Mouse (Mus musculus) ZHBTc4 (cell line): ENCODE measurements at regions not wholly inside any gene's neighbourhood (a gene's known extent, or its start where the extent isn't known, plus 50 kb on each side); places are given as distances from the start of the nearest gene placed in this dataset.

Experiments used
- DNase-seq: peaks from one replicate; pipeline ENCODE4 v3.0.0-alpha.2; 2011; ENCODE audit warnings: low read depth, low spot score

DNA sequence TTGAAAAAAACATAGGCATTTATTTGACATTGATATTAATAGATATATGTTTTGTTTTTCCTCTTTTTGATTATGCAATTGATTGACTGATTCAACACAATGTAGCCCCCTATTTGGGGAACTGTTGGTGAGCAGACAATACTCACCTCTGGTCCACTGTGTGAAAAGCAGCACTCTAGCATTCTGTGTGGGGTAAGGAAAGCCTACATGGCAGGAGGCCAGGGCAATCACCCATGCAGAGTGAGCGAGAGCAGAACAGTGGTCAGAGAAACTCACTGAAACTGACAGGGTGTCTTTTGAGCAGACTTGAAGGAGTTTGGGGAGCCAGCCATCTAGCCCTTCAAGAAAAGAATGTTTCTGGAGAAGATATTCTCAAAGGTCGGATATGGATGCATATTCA is 73.2 kb upstream of the Azi2 start:
- no peak for DNase-seq

DNA sequence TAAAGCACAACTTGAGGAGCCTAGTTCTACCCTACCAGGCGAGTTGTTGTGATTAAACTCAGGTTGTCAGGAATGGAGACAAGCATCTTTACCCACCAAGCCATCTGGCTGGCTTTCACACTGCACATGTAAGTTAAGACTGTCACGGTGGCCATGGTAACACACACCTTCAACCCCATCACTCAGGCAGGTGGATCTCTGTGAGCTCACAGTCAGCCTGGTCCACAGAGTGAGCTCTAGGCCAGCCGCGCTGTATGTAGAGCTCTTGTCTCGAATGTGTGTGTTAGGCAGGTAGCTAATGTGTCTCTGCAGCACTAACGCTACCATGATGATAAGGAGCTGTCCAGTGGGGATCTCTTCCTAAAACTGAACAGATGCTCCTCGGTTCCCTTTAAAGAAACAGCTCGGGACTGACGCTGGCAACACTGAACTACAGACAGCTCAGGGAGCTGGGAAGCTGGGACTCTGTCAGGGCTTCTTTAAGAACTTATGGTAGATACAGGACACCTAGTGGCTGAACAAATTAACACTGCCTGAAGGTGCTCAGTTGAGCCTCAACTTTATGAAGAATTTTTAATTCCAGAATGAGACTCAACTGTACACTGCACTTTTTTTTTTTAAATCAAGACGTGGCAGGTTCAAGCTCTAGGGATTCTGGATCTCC is 73.8 kb upstream of the Azi2 start:
- no peak for DNase-seq

DNA sequence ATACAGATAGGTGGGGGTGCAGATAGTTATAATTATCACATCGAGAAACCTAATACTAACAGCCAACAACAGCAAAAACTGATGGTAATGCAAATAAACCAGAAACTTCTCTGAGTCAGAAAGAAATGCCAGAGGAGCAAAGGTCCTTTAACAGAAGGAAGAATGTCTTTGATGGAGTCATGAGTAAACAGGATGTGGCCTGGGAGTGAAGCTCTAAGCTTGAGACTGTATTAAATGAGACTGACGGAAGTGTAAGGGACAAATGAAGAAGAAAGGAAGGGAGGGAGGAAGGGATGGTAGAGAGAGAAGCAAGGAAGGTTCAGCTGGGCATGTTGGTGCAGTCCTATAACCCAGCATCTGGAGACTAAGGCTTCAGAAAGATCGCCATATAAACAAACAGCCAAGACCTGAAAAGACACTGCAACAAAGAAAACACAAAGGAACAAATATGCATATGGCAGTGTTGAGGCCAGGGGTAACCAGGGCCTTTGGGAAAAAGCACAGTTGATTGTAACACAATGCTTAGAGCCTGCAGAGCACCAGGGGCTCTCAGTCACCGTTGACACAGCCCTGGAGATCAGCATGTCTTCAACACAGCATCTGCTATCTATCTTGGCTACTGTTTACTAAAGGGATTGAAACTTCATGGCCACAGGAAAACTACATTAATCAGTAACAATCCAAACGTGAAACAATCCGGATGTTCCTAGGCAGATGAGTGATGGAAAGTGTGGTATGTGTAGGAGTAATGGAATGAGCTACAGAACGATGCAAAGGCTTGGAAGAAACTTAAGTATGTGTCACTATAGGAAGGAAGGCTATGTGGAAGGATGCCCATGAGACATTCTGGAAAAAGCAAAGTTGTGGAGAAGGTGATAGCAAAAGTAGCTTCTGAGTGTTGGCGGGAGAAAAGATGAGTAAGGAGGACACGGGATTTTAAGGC is 77.9 kb upstream of the Azi2 start:
- no peak for DNase-seq

DNA sequence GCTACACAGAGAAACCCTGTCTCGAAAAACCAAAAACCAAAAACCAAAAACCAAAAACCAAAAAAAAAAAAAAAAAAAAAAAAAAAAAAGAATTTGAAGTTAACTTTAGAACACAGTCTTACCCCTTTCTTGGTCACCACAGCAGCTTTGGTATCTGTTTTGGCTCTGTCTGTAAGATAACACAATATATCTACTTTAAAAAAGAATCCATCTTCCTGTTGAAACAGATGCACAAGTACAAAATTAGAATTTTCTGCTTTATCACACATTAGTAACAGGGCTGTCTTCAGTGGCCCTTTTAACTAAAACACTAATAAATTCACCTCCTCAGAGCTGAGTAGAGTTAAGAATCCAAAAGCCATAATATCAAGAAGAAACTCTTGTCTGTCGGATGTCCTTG is 80.5 kb upstream of the Azi2 start:
- no peak for DNase-seq

DNA sequence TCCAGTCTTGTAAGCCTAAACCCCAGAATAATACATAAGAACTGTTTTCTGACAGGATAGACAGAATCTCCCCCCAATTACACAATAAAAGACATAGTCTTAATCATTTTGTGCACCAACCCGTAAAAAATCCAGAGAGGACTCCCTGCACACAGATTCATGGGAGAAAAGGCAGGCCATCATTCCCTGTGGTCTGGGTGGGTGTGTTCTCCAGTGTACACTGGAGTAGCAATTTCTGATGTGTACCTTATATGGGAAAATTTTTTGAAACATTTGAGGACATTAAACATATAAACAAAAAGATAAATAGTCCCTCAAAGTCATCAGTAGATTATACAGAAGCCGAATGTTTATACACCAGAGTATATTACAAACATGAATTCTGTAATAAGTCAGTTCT is 83.1 kb upstream of the Azi2 start:
- no peak for DNase-seq

DNA sequence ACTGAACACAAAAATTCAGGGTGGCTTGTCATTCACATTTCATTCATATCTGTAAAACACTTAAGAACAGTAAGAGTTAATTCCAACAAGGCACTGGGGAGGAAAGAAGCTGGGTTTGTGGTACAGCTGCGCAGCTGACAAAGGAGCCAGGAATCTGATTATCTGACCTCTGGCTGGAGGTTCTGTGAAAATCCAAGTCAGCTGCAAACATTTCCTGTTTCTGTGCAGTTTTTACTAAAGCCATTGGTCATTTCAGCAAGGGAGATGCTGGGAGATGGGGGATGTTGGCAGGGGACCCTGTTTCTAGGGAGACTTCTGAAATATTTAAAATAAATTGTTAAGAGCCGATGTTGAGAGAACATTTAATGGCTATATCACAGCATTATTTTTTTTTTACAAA is 83.6 kb upstream of the Azi2 start:
- no peak for DNase-seq

DNA sequence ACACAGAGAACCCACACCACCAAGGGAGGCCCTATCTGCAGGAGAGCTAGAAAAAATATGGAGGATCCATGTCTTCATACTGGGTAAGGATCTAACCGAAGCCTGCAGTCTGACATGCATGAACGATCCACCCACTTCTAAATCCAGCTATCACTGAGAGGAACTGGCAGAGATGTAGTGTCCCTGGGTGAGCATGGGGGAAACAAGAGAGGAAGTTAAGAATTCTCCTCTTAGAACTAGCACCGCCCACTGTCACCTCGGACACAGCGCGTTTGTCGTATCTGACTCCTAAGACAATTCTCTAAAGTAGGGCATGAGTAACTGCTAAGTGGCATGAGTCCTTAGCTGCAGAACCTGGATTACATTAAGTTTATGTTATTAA is 112.8 kb upstream of the Azi2 start:
- DNase-seq: no peak

DNA sequence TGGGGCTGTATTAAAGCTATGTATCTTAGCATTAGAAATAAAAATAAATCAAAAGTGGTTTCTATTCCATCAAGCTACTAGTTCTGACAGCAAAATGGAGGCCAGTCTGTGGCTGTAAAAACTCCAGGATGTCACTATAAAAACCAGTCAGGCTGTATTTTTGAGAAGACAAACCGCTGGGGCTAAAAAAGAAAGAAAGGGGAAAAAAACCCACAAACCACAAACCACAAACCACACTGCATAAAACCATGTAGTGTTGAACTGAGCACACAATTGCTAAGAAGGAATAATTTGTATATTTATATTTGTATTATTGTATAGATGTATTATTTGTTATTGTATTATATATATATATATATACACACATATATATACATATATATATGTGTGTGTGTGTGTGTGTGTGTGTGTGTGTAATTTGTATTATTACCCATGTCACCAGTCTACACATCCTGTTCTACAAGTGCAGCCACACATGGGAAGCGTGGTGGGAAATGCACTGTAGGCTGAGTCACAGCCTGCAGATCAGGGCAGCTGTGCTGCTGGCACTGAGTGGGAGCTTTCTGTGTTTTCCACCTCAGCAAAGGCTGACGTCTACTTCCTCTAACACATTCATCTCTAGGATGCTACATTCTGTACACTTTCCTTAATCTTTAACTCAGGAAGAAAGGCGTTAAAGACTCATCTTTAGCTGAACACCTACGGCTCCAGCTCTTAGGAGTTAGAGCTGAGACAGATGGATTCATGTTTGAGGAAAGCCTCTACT is 113.4 kb upstream of the Azi2 start:
- DNase-seq: no peak

DNA sequence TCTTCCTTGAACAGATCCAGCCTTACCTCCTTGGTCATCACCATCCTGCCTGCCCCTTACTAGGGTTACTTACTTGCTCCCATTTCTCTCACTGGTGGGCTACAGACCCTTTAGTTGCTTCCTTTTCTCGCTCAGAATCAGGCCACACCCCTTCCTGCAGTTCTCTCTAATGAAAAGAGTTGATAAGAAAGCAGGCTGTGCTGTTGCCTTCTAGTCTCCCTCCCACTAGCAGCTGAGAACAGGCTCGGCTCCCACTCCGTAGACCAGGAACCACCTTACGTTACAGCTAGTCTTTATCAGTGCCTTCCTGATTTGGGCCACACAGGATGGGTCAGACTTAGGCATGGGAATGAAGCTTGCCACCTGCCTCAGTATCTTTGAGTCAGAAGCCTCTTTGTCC is 117.3 kb upstream of the Azi2 start:
- DNase-seq: no peak

DNA sequence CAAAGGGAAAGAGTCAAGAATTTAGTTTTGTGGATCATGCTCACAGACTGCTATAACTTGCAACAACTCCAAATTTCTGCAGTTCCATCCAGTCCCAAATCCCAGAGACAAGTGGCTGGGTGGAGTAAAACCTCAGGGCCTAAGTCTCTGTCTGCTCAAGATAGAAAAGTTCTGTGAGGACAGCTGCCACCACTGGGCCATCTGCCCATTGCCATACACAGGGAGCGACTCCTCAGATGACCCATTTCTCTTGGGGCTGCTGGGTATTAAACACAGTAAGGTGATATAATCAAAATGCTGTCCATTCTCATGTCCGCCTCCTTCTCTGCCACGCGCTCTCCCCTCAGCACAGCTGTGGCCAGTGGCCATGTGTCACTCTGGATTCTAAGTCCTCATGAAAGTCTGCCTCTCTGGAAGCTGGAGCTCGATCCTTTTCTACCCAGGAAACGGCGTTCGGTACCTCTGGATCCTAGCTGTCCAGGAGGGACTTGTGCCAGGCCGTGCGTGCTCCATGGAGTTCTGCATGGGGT is 132.3 kb upstream of the Azi2 start:
- no peak for DNase-seq

DNA sequence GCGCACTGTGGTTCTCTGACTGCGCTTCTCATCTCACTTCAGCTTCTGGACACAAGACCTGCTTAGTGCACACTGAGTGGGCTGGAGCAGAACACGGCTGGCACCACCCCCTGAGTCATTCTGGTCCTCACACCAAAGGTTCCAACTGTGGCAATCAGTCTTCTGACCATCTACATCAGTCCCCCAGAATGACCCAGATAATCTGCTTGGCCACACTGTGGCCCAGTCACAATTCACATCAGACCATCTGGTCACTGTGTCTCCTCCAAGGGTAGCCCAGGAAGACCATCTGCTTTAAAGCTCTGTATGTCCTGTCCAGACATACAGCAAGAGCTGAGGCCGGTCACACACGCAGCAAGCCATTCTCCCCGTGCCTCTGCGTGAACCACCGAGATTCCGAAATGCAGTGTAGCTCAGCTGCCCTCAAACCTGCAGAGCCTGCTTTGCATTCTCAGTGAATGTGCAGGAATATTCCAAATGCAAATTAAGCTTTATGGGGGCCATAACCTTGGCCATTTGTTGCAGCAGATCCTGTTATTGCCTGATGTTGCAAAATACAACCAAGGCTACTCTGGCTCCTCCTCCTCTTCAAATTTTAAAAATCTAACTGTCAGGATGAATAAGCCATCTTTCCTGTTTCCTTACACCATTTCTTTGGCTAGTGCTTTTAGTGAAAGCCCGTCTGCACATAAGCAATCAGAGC is 135.1 kb upstream of the Azi2 start:
- no peak for DNase-seq

DNA sequence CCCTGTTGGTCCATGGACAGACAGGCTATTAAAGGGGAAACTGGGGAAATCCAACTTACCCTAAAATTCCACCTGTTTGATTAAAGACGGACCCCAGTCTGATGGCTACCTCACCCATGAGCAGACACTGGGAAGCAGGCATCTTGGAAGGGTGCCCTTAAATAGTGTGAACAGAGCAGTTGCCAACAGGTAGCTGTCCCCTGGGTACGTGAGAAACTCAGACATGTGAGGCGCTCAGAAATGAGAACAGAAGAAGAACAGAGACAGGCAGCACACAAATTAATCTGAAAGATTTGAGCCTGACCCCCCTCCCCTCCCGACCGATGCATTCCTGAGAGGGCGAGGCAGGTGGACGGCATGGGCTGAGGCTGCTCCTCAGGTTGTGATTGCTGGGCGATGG is 135.7 kb upstream of the Azi2 start:
- no peak for DNase-seq

DNA sequence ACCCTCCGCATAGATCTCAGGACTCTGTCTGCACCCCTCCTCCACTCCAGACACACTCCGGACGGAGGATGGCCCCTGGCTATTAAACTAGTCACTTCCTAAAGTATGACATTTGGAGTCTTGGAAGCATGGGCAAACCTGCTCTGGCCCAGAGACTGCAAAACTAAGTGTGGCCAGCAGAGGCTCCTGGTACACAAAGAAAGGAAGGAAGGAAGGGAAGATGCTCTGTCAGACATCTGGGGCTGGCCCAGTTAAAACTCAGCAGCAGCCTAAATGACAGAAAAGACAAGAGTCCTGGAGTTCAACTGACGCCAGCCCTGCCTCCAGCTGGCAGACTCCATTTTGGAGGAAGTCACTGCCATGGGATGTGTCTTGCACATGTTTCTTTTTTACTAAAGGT is 137.3 kb upstream of the Azi2 start:
- DNase-seq: peak; percentile 14

DNA sequence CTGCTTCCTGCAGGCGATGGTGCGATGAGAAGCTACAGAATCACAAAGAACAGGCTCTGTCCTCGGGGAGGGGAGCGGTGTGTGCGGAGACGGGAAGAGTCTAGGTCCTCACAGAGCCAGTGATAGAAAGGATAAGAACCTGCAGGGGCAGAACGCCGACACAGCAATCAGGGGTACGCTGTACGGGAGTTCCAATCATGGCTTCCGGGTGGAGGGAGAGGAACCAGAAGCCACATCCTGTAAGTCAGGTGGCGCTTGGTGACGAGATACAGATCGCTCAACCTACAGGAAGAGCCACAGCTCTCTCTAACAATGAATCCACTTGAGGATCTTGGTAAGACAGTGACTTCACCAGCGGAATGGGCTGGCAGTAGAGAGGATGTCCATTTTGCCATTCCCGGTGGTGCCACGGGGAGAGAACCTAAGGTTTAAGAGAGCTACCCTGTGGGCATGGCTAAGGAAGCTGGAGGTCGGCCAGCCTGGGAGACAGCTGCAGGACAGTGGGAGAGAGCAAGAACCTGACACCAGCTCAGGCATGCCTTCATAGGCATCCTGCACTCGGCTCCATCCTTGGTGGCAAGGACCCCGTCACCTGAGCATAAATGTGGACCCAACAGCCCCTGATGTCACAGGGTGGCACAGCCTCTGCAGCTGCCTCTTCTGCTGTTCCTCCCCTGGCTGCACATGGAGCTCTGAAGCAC is 137.9 kb upstream of the Azi2 start:
- DNase-seq: no peak

DNA sequence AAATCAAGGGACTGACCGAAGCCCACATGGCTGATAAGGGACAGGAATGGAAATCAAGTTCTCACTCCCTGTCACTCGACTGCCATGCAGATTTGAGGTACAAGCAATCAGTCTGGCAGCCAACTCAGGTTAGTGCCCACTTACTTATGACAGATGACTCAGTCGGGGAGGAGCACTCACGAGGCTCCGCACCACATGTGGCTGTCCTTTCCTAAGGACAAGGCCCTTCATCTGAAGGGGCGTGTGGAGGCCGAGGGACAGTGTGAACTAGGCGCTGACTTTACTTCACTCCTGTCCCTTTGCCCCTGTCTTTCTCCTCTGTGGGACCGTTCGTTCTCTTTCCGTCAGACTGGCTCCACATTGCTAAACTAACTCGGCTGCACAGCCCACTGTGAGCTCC is 139.7 kb upstream of the Azi2 start:
- no peak for DNase-seq

DNA sequence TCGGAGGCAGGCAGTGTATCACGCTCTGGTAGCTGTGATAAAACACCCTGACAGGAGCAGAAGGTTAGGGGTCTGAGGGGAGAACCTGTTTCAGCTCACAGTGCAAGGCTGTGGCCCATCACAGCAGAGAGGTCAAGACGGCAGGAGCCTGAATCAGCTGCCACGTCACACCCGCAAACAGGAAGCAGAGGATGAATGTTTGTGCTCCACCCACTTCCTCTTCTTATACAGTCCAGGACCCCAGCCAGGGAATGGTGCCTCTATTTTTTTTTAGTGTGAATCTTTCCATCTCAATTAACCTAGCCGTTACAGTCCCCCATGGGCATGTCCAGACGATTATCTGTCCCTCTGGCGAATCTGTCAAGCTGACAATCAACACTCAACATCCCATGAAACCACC is 143.8 kb upstream of the Azi2 start:
- DNase-seq: no peak

DNA sequence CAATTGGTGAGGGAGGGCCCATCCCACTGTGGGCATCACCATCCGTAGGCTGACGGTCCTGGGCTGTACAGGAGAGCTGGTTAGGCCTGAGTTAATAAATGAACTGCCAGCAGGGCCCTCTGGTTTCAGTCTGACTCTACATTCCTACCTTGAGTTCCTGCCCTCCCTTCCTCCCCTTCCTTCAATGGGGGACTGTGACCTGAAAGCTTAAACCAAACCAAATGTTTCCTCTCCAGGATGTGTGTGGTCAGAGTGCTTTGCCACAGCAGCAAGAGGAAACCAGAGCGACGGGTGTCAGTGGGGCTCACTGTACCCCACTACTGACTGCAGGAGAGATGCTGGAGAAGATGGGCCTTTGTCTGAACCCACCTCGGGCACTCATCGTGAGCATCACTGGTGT is 147.7 kb upstream of the Azi2 start:
- DNase-seq: no peak

DNA sequence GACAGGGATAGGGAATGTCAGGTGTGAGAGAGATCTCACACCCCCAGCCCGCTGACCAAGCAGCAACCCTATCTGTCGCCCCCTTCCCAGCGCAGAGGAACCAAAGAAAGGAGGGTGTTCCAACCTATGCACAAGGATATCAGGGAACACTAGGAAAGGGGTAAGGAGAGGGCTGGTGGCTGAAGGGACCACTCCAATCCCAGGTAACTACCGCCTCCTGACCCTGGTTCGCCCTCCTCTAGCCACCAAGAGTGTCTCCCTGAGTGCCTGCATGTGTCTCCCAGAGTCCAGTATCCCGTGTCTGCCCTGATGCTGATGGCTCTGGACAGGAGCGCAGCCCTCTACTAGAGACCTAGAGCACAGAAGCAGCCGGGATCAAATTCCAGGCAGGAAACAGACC is 167.1 kb upstream of the Azi2 start:
- DNase-seq: no peak

DNA sequence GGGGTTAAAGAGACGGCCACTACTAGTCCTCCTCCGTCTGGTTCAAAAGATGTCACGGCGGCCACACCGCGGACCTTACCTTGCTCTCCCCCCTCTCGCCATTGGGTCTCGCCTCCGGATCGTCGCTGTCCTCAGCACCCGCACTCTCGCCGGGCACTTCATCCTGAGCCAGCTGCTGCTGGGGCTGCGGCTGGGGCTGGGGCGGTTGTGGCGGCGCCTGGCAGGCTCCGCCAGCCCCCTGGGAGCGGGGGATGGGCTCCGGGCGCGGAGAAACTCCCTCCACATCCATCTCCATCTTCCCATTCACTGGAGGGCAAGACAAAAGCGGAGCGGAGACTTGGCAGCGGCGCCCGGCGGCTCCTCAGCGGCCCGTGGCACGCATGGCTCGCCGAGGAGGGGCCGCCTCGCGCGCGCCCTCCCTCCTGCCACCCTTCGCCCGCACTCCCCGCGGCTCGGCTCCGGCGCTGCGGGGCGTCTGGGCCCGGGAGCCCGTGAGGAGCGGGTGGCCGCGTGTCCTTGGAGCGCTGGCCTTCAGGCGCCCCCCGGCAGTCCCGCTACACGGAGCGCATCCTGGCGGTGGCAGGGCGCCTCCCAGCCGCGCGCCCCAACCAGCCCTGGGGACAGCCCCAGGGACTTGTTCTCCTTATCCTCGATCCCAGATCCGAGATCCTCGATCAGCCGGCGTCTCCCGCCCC is 167.8 kb upstream of the Azi2 start:
- peak; percentile 81 for DNase-seq

DNA sequence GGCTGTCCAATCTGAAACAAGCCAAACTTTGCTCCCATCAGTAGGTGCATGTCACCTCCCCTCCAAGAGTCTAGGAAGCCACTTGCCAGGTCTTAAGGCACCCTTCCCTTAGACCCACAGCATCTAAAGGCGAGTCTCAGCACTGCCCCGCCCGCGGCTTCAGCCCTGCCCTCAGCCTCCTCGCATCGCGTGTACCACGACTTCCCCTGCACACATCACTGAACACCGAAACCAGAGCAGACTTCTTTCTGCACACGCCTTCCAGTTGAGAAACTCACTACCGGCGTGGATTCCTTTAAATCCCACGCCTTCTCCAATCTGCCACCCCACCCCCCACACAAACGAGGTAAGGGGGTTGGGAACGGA is 168.3 kb upstream of the Azi2 start:
- DNase-seq: no peak

DNA sequence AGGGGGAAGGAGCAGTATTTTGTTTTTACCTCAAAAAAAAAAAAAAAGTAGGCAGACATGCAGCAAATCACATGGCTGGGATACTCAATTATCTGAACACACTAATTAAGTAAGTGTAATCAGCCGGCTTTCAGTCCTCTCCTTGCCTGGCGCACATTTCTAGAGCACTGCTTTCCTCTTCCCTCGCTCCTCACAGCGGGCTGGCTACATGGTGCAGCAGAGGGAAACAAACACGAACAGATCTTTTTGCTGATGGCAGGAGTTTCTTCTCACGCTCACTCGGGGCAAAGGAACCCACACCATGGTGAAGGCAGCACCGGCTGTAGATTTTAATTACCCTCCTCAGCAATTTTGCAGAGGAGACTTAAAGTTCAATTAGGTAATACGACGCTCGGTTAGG is 169.7 kb upstream of the Azi2 start:
- DNase-seq: no peak
